Mouse (Mus musculus) liver, adult 2 months (tissue): ENCODE data around the gene Phf21a.

Experiments
- CTCF ChIP-seq: fragments of 200-500 bp; IDR thresholded peaks from 2 replicates; pipeline ENCODE4 v1.5.1; 2011; ENCODE audit warnings: low read depth, low read length, control low read depth
- POLR2A ChIP-seq: fragments of 200-500 bp; IDR thresholded peaks from 2 replicates; pipeline ENCODE4 v1.6.1; 2011; ENCODE audit warnings: low read length, control low read depth; ENCODE audit not compliant: insufficient read depth; ENCODE audit errors: extremely low read depth

GRCm38 (mm10) chr2:92330840-92331239, 237.9 kb downstream of the Phf21a start:
- TF ChIP-seq CTCF: peak; percentile 46; the same call in 1 of the 2 replicates
- TF ChIP-seq POLR2A: no peak
